Mouse (Mus musculus) effector memory CD4-positive, alpha-beta T cell, adult 5 months (primary cell): ENCODE measurements around the gene Olfr1152. TPM values are rescaled to one million over a fixed set of nuclear protein-coding genes. Genes with fewer than 3 reads are reported as not detected.

Source experiments
- polyA plus RNA-seq: library from polyadenylated mRNA; unstranded; fragments of 100-300 nt; shearing (Covaris generic); gene quantifications from one replicate; pipeline ENCODE4 v1.2.1, GENCODE M21; 2017

Gene Olfr1152
- 0.07 TPM for polyA plus RNA-seq

DNA sequence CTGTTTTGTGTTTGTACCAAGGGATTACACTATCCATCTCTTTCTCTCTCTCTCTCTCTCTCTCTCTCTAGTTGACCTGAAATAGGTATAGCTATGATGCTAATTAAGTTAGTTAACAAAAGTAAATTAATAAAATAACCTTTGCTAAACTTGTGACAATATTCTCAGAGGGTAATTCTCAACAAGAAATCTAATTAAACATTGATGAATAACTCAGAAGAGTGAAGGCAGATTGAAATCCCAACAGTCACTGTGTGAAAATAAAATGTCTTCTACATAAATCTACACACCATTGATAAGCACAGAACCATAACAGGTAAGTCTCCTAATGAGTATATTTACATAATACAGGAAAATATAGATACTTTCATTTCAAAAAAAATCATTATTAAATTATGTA is at the start of gene Olfr1152:
Gene Olfr1152 (plus strand): TSS at position 301 of the 400 bp plus-strand sequence.

DNA sequence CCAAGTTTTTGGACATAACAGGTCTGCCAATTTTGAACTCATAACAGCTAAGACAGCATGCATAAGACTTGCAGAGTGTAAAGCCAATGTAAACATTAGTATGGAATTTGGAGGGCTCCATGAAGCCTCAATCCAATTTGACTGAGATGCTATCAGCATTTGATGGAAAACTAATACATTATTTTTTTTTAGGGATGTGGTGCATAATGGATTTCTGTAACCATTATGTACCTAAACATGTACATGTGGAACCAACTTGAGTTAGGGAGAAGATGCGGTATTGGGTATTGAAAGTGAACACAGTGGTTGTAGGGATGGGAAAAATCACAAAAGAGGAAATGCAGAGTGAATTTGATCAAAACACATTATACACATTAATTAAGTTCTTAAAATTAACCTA is 36.1 kb upstream of the Olfr1152 start, which contains the start of gene Olfr1148:
Gene Olfr1148 (plus strand): TSS at position 301 of the 400 bp plus-strand sequence.

DNA sequence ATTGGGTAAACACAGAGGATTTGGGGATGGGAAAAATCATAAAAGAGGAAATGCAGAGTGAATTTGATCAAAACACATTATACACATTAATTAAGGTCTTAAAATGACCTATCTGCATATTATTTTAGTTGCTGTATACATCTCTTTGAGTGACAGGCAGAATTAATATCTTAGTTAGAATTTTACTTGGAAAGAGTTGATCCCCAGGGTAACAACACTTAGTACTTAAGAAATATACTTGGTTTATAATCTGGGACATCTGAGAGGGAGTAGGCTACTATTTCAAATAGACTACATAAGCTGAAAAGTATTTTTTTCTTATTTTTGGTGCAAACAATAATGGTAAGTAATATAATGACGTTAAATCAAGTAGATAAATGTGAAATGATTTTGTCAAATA is 22.6 kb upstream of the Olfr1152 start, which contains the start of gene Olfr1150-ps1:
Gene Olfr1150-ps1 (plus strand): TSS at position 301 of the 400 bp plus-strand sequence.

DNA sequence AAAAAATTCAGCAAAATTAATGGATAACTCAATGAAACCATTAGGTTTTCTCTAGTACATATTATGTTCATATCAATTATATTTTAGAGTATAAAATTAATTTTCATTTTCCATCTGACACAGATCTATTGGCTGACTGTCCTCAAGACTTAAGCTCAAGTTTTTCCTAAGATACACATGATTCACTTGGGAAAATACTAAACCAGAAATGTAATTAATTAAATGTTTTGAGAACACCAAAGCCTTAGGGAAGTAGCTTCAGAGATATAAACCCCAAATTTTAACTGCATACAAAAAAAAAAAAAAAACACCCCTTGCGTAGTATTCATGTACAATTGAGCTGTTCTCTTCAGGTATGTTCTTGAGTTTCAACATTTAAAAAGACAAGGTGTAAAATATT is 10.7 kb upstream of the Olfr1152 start, which contains the start of gene Olfr1151:
Gene Olfr1151 (plus strand): TSS at position 301 of the 400 bp plus-strand sequence.

DNA sequence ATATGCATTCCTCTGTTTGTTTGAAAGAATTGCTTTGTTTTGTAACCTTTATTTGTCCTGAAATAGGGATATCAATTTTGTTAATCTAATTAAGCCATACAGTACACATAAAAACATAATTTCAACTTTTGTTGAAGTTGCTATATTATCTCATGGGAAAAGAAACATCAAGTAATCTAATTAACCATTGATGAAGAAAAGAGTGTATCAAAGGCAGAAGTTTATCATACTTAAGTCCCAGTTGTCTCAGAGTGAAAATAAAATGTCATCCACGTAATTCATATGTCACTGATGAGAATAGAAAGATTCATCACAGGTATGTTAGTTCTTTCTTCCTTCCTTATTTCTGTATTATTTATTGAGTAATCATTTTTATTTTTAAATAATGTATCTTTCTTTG is 28.4 kb downstream of the Olfr1152 start, which contains the start of gene Olfr1153:
Gene Olfr1153 (plus strand): TSS at position 301 of the 400 bp plus-strand sequence.

DNA sequence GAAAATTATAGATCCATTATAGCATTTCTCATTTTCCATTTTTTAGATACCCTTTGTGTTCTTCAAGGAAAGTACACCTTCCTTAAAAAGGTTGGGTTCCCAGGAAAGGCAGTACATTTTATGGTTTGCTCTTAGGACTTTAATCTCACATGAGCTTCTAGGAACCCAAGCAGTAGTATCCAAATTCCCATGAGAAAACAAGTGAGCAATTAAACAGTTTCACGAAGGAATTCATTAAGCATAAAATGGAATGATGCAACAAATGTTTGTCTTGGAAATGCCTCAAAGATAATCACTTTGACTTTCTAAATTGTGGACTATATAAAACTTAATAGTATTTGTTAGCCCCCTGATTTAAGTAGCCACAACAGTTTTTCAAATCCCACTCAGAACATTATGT is 38.8 kb downstream of the Olfr1152 start, which contains the start of gene Olfr1154:
Gene Olfr1154 (minus strand): TSS at position 101 of the 400 bp plus-strand sequence.

Other genes with a start within 250 kb of the Olfr1152 start
- not detected for gene Olfr1131, start 239.4 kb upstream of the Olfr1152 start, polyA plus RNA-seq
- not detected for gene Olfr1132, start 229.0 kb upstream of the Olfr1152 start, polyA plus RNA-seq
- not detected for gene Olfr1133, start 219.1 kb upstream of the Olfr1152 start, polyA plus RNA-seq
- gene Olfr1134, start 208.0 kb upstream of the Olfr1152 start, polyA plus RNA-seq: not detected
- gene Olfr1135, start 192.8 kb upstream of the Olfr1152 start, polyA plus RNA-seq: not detected
- gene Olfr1136, start 172.5 kb upstream of the Olfr1152 start, polyA plus RNA-seq: not detected
- gene Olfr1137, start 153.3 kb upstream of the Olfr1152 start, polyA plus RNA-seq: not detected
- not detected for gene Olfr1138, start 126.5 kb upstream of the Olfr1152 start, polyA plus RNA-seq
- gene Olfr1140, start 122.7 kb upstream of the Olfr1152 start, polyA plus RNA-seq: not detected
- not detected for gene Olfr1141, start 112.5 kb upstream of the Olfr1152 start, polyA plus RNA-seq
- gene Olfr152, start 87.0 kb upstream of the Olfr1152 start, polyA plus RNA-seq: not detected
- not detected for gene Olfr1143, start 65.9 kb upstream of the Olfr1152 start, polyA plus RNA-seq
- gene Olfr1145, start 56.7 kb upstream of the Olfr1152 start, polyA plus RNA-seq: not detected
- gene Olfr1148, start 36.0 kb upstream of the Olfr1152 start, polyA plus RNA-seq: not detected
- gene Olfr1150-ps1, start 22.5 kb upstream of the Olfr1152 start, polyA plus RNA-seq: not detected
- gene Olfr1151, start 10.6 kb upstream of the Olfr1152 start, polyA plus RNA-seq: not detected
- not detected for gene Olfr1153, start 28.5 kb downstream of the Olfr1152 start, polyA plus RNA-seq
- not detected for gene Olfr1154, start 38.7 kb downstream of the Olfr1152 start, polyA plus RNA-seq
- not detected for gene Olfr1155, start 78.6 kb downstream of the Olfr1152 start, polyA plus RNA-seq
- 0.30 TPM for gene Olfr1156, start 86.6 kb downstream of the Olfr1152 start, polyA plus RNA-seq
- not detected for gene Olfr1157, start 101.8 kb downstream of the Olfr1152 start, polyA plus RNA-seq
- gene Olfr74, start 108.2 kb downstream of the Olfr1152 start, polyA plus RNA-seq: not detected
- gene Olfr1158, start 123.6 kb downstream of the Olfr1152 start, polyA plus RNA-seq: not detected
- 0.06 TPM for gene Olfr1160, start 141.8 kb downstream of the Olfr1152 start, polyA plus RNA-seq
- gene Olfr1161, start 156.3 kb downstream of the Olfr1152 start, polyA plus RNA-seq: not detected
- gene Olfr73, start 171.2 kb downstream of the Olfr1152 start, polyA plus RNA-seq: not detected
- gene Olfr1162, start 184.6 kb downstream of the Olfr1152 start, polyA plus RNA-seq: not detected
- gene Olfr1163, start 205.3 kb downstream of the Olfr1152 start, polyA plus RNA-seq: not detected
- gene Olfr1164, start 227.5 kb downstream of the Olfr1152 start, polyA plus RNA-seq: not detected